ENCODE assay signal across 6 mouse cellular contexts in genomic region chr13:107549995-107550394, GRCm38 (mm10).
A peak's percentile ranks its signal among the peaks of the same experiment; 100 is the strongest.
DNase-seq lines count a peak whose midpoint lies in the region; ATAC-seq and TF ChIP-seq lines count a peak whose summit lies in the region.
"Not testable (repeated sequence)": the region's sequence is repeated elsewhere in the genome, so short reads cannot be mapped to it uniquely, and the experiment has no call there.

No protein-coding gene starts in this region.

- not testable (repeated sequence) for H3K9ac ChIP-seq in CH12.LX (ENCODE audit: insufficient read depth, low read depth); midbrain, embryonic 11.5 days (ENCODE audit: low read length)

- H3K9me3 ChIP-seq in CH12.LX (replicated peaks; ENCODE audit: low read length); midbrain, embryonic 11.5 days (ENCODE audit: control insufficient read depth, low read length): not testable (repeated sequence)

- H3K4me3 ChIP-seq in CH12.LX (replicated peaks in 1 of 3; ENCODE audit: low read depth in 2 of 3, low read length in 2 of 3, poor library complexity in 1 of 3); midbrain, embryonic 11.5 days (ENCODE audit: low read depth, low read length): not testable (repeated sequence)

- H3K79me2 ChIP-seq in CH12.LX (replicated peaks; ENCODE audit: control insufficient read depth, extremely low read depth, insufficient read depth, poor library complexity, severe bottlenecking): not testable (repeated sequence)

- not testable (repeated sequence) for TF ChIP-seq CTCF in CH12.LX (conservative IDR thresholded peaks at IDR 0.05 in 1 of 2, IDR thresholded peaks at IDR 0.05 in 1 of 2; ENCODE audit: low read depth in 2 of 2, low read length in 2 of 2)

- H3K27me3 ChIP-seq in CH12.LX (replicated peaks); midbrain, embryonic 11.5 days (ENCODE audit: control insufficient read depth, insufficient read depth, low read length): not testable (repeated sequence)

- not testable (repeated sequence) for TF ChIP-seq RAD21 in CH12.LX (IDR thresholded peaks at IDR 0.05; ENCODE audit: low read depth, low read length)

- not testable (repeated sequence) for H3K4me1 ChIP-seq in CH12.LX (ENCODE audit: control insufficient read depth in 1 of 2, insufficient read depth in 2 of 2)
- peaks cover 13% of the 10 kb centered on the region for H3K4me1 ChIP-seq in midbrain, embryonic 11.5 days (ENCODE audit: control insufficient read depth, insufficient read depth, low read length)

- WGBS in midbrain, embryonic 11.5 days: 94% methylated on average over 7 of the region's 7 CpGs

- peak; percentile 28 for DNase-seq in 3T3-L1 (ENCODE audit: low read depth, low spot score)
- DNase-seq in CD4-positive, CD25-positive, alpha-beta regulatory T cell, adult 2 months (ENCODE audit: low read depth, low spot score): peak; percentile 12
- DNase-seq in CH12.LX (ENCODE audit: extremely low read depth): not testable (repeated sequence)
- peak; percentile 32 for DNase-seq in adipocyte (ENCODE audit: low spot score)
- DNase-seq in induced T-regulatory cell, adult 2 months (ENCODE audit: low read depth): peak; percentile 41
- DNase-seq in midbrain, embryonic 11.5 days (ENCODE audit: low spot score, missing footprints): peak; percentile 49

- not testable (repeated sequence) for H3K36me3 ChIP-seq in CH12.LX (replicated peaks in 1 of 2; ENCODE audit: control insufficient read depth in 1 of 2, insufficient read depth in 1 of 2, low read length in 1 of 2); midbrain, embryonic 11.5 days (ENCODE audit: control insufficient read depth, insufficient read depth, low read length)

- in situ Hi-C loops in CH12.LX (cut with MboI; ENCODE audit: low pct_ligation_motif_present, low pct_unique_long_range_greater_than_20kb, low sequenced_read_pairs): not testable (repeated sequence)

- H3K4me2 ChIP-seq in CH12.LX (ENCODE audit: insufficient read depth, low read depth, poor library complexity, severe bottlenecking); midbrain, embryonic 11.5 days: not testable (repeated sequence)

- ATAC-seq in midbrain, embryonic 11.5 days (ENCODE audit: low FRiP score): not testable (repeated sequence)

- TF ChIP-seq POLR2A in CH12.LX (IDR thresholded peaks at IDR 0.05; ENCODE audit: low read depth, low read length): not testable (repeated sequence)

- TF ChIP-seq EP300 in CH12.LX (IDR thresholded peaks at IDR 0.05; ENCODE audit: low read length): peak; percentile 52

- dilution Hi-C loops in CH12.LX (cut with MboI; ENCODE audit: extremely low pct_ligation_motif_present, extremely low pct_unique_long_range_greater_than_20kb, low sequenced_read_pairs): not testable (repeated sequence)

- not testable (repeated sequence) for H3K27ac ChIP-seq in CH12.LX (ENCODE audit: insufficient read depth, low read depth); midbrain, embryonic 11.5 days (ENCODE audit: low read depth, low read length)

TF ChIP-seq in CH12.LX, 34 proteins besides CTCF, POLR2A, EP300 and RAD21:
- 0 out of 2 replicates have a peak, but pooled peaks have one; percentile 27 for TF ChIP-seq RCOR1 (conservative IDR thresholded peaks at IDR 0.05; ENCODE audit: low read depth, low read length)
- peak; percentile 91 for TF ChIP-seq ETS1 (conservative IDR thresholded peaks at IDR 0.05; ENCODE audit: low read depth, low read length)
- TF ChIP-seq MAFK (IDR thresholded peaks at IDR 0.05; ENCODE audit: insufficient replicate concordance, low read length): 0 out of 2 replicates have a peak, but pooled peaks have one; percentile 26
- TF ChIP-seq TCF12 (IDR thresholded peaks at IDR 0.05; ENCODE audit: low read depth, low read length): 0 out of 2 replicates have a peak, but pooled peaks have one; percentile 24
- TF ChIP-seq IRF4 (IDR thresholded peaks at IDR 0.05; ENCODE audit: low read depth, low read length): peak; percentile 83
